Mouse (Mus musculus) left cerebral cortex, postnatal 10 days (tissue): ENCODE measurements around the gene Nme3. TPM values are rescaled to one million over a fixed set of nuclear protein-coding genes. Genes with fewer than 3 reads are reported as not detected.

Experiments used
- DNase-seq, 2 experiments: peaks; one replicate each; pipeline ENCODE4 v3.0.0; 2021 to 2022; ENCODE audit warnings: low spot score in 2 of 2, mixed read lengths in 1 of 2; ENCODE audit errors: extremely low spot score in 1 of 2
- intact Hi-C: fragments of 180-260 bp; cut with DNase I; formaldehyde crosslinking; loops from one replicate; pipeline ENCODE4 v1.15.1; 2025
- total RNA-seq, 2 experiments: library from RNA; stranded (reverse); gene quantifications; 2 replicates each; pipeline ENCODE4 v1.2.3; 2021

Gene Nme3
- total RNA-seq, 2 experiments from 2014 or later = 42.2 to 43.5 TPM

- no peak for DNase-seq
- intact Hi-C loops = no loop called here
Measured at GRCm38 (mm10) chr17:24877336-24878116, 18.8 kb upstream of the Nme3 start.

- no peak for DNase-seq
- intact Hi-C loops = no loop called here
Measured at GRCm38 (mm10) chr17:24878117-24878397, 18.2 kb upstream of the Nme3 start.

GRCm38 (mm10) chr17:24878531-24878930 lies 17.8 kb upstream of the Nme3 start:
- DNase-seq = no peak
- intact Hi-C loops = no loop called here

- intact Hi-C loops = loop anchor here (5.0 kb wide), 1 partner anchor 145 kb away; the partner anchor contains the start of gene Msrb1
- DNase-seq = no peak
Measured at GRCm38 (mm10) chr17:24881738-24882440, 14.4 kb upstream of the Nme3 start.

GRCm38 (mm10) chr17:24884391-24884790 lies 11.9 kb upstream of the Nme3 start:
- intact Hi-C loops = loop anchor here (5.0 kb wide), 1 partner anchor 147 kb away; the partner anchor contains the start of gene Msrb1
- no peak for DNase-seq

- DNase-seq = peak in 1 of 2 experiments; percentile 55
- intact Hi-C loops = no loop called here
Measured at GRCm38 (mm10) chr17:24885356-24886133, 10.8 kb upstream of the Nme3 start.

GRCm38 (mm10) chr17:24886134-24886931 lies 10.0 kb upstream of the Nme3 start, which contains the start of the genes Nubp2 and Spsb3:
Gene Nubp2, minus strand, starts transcription at chr17:24886349.
Gene Spsb3, plus strand, starts transcription at chr17:24886643.
- intact Hi-C loops = no loop called here
- peak; percentile 99 to 100 for DNase-seq

GRCm38 (mm10) chr17:24886932-24887271 lies 9.4 kb upstream of the Nme3 start:
- intact Hi-C loops = no loop called here
- no peak for DNase-seq

- intact Hi-C loops = no loop called here
- DNase-seq = peak in 1 of 2 experiments; percentile 43
Measured at GRCm38 (mm10) chr17:24887291-24888080, 8.8 kb upstream of the Nme3 start.

- intact Hi-C loops = no loop called here
- DNase-seq = no peak
Measured at GRCm38 (mm10) chr17:24888862-24889261, 7.4 kb upstream of the Nme3 start.

- intact Hi-C loops = no loop called here
- no peak for DNase-seq
Measured at GRCm38 (mm10) chr17:24890151-24891092, 5.9 kb upstream of the Nme3 start.

- intact Hi-C loops = no loop called here
- peak in 1 of 2 experiments; percentile 33 for DNase-seq
Measured at GRCm38 (mm10) chr17:24891321-24891720, 5.0 kb upstream of the Nme3 start.

GRCm38 (mm10) chr17:24892785-24893184 lies 3.5 kb upstream of the Nme3 start:
- intact Hi-C loops = no loop called here

GRCm38 (mm10) chr17:24893276-24893675 lies 3.0 kb upstream of the Nme3 start:
- DNase-seq = no peak
- intact Hi-C loops = no loop called here

More at GRCm38 (mm10) chr17:24892785-24893184, 3.5 kb upstream of the Nme3 start:
- peak in 1 of 2 experiments; percentile 36 for DNase-seq

GRCm38 (mm10) chr17:24894061-24894994 lies 2.0 kb upstream of the Nme3 start:
- DNase-seq = peak in 1 of 2 experiments; percentile 54
- intact Hi-C loops = no loop called here

- peak; percentile 80 to 88 for DNase-seq
- intact Hi-C loops = no loop called here
Measured at GRCm38 (mm10) chr17:24894995-24895547, 1.2 kb upstream of the Nme3 start, which contains the start of the genes Eme2 and Mrps34. Gene Eme2, minus strand, starts transcription at chr17:24895087. Gene Mrps34, plus strand, starts transcription at chr17:24895116.
